Mouse (Mus musculus): ENCODE data around the gene Prmt1.

The Prmt1 gene

DNA sequence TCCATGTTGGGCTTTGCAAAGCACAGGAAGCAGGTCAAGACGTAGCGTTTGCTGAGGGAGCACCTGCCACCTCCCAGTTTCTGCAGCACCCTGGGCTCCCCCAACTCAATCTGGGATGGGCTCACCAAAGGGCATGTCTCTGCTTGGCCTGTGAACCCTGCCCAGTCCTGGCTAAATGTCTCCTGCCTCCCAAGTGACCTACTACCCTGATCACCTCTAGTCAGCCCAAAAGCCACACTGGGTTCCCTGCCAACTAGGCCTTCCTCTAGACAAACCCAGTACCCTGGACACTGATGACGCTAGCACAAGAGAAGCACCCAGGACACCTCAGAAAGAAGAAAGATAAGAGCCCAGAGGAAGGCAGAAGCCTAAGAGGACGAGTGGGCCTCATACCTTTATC lies 26.5 kb upstream of the Prmt1 start:
- peak; percentile 58 for DNase-seq (ENCODE audit: low spot score)

DNA sequence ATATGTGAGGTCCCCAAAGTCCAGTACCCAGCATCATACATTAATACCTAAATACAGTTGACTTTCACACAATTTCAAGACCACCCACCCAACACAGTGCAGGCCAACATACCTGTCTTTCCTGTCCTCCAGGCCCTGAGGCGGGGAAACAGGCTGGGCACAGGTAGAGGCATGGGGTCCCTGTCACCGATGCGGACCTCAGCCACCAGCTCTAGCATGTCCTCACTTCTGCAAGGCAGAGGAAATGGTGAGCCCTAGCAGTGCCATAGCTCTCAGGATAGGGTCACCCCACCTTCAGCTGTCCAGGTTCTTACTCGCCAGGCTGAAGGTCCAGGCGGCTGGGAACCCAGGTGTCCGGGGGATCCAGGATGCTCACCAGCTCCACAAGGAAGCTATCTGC lies 25.6 kb upstream of the Prmt1 start:
- DNase-seq (ENCODE audit: low spot score) = no peak

GRCm38 (mm10) chr7:45008411-45008810 lies 22.0 kb upstream of the Prmt1 start:
- DNase-seq (ENCODE audit: low spot score) = no peak

- DNase-seq (ENCODE audit: low spot score) = no peak
Observed at GRCm38 (mm10) chr7:45007846-45008245, 21.5 kb upstream of the Prmt1 start.

DNA sequence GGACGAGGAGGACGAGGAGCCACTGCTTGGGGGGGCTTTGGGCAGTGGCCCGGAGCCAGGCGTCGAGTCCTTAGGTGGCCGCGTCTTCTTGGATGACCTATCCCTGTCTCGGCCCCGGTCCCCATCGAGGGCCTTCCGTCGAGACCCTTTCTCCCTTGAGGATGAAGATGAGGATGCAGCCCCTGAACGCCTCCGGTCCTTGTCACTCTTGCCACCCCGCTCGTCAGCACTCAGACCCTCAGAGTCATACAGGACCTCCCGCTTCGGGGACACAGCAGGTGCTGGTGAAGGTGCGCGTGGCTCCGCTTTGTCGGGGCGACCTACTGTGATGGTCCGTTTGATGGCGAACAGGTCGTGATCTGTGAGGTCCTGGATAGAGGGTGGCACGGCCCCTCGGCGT lies 20.8 kb upstream of the Prmt1 start:
- DNase-seq (ENCODE audit: low spot score) = no peak

GRCm38 (mm10) chr7:45006503-45006902 lies 20.1 kb upstream of the Prmt1 start:
- DNase-seq (ENCODE audit: low spot score) = no peak

- DNase-seq (ENCODE audit: low spot score) = no peak
Observed at GRCm38 (mm10) chr7:45005321-45005992, 19.1 kb upstream of the Prmt1 start.

- DNase-seq (ENCODE audit: low spot score) = no peak
Observed at GRCm38 (mm10) chr7:45004546-45004945, 18.2 kb upstream of the Prmt1 start.

- DNase-seq (ENCODE audit: low spot score) = no peak
Observed at GRCm38 (mm10) chr7:45002440-45002839, 16.1 kb upstream of the Prmt1 start.

DNA sequence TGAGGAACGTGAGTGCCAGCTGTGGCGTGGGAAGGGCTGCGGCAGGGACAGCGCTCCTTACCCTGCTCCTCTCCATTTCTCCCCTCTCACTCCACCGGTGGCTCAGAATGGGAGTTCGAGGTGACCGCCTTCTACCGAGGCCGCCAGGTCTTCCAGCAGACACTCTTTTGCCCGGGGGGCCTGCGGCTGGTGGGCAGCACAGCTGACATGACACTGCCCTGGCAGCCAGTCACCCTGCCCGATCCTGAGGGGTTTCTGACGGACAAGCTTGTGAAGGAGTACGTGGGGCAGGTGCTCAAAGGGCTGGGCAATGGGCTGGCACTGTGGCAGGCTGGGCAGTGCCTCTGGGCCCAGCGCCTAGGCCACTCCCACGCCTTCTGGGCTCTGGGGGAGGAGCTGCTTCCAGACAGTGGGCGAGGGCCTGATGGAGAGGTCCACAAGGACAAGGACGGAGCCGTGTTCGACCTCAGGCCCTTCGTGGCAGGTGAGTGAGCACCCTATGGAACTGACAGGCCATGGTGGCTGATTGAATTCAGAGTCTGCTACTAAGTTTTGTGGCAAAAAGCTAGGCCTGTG lies 14.3 kb upstream of the Prmt1 start:
- DNase-seq (ENCODE audit: low spot score) = no peak

GRCm38 (mm10) chr7:44999753-45000152 lies 13.4 kb upstream of the Prmt1 start:
- no peak for DNase-seq (ENCODE audit: low spot score)

DNA sequence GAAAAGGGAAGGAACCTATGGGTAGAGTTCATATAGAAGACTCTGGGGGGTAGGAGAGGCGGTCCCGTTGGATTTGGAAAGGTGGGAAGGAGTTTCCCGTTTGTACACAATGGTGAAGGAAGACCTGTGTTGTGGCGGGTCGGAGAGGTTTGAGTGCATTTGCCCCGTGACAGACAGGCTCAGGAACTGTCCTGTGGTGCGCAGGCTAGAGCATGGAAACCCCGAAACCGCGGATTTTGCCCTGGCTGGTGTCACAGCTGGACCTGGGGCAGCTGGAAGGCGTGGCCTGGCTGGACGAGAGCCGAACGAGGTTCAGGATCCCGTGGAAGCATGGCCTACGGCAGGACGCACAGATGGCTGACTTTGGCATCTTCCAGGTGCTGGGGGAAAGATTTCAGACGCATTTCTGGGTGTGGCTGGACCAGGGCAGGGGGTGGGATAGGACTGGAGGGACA lies 12.2 kb upstream of the Prmt1 start, which contains the start of gene Bcl2l12:
Gene Bcl2l12 (minus strand): TSS at position 212 of the 455 bp plus-strand sequence.
- DNase-seq (ENCODE audit: low spot score) = peak; percentile 65

DNA sequence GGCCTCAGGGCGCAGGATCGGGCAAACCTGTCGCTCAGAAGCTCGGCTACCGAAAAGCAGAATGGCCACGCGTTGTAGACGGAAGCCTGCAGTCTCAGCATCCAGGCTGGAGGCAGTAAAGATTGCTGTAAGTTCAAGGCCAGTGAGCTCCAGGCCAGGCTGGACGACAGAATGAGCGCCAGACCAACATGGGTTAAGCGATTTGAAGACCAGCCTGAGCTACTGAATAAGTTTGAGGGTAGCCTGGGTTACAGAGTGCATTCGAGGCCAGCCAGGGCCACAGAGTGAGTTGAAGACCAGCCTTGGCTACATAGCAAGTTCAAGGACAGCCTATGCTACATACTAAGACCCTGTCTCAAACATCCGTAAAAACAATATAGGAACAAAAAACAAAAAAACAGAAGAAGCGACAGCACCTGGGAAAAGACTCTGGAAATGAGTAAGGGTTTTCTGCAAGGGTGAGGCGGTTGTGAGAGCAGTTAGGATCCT lies 11.6 kb upstream of the Prmt1 start:
- no peak for DNase-seq (ENCODE audit: low spot score)

DNA sequence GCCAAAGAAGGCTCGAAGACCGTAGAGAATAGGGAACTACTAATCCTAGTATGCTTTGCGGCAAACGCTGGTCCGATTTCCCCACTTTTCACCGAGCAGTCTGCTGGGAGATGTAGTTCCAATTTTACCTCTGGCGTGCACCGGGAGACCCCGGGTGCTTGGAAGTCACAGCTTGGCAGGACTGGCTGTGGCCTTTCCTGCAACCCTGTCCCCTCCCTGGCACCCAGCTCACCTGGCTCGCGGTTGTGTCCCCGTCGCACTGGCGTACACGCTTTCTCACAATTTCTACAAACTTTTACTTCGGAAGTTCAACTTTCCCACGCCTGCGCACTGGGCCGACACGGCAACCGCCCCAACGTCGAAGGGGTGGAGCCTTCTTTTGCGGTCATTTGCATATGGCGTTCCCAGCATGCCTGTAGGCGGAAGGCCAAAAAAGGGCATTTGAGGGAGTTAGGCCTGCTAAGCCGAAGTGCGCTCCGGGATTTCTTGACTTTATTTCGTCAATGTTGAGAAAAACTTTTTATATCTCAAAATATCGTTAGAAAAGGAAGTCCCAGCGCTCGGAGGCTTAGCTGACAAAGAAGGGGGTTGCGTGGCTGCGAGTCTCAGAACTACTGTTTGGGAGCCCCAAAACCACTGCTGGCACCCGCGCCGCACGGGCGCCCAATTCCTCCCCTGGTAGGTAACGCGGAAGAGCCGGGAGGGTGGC lies 11.0 kb upstream of the Prmt1 start, which contains the start of gene Irf3:
Gene Irf3 (plus strand): TSS at position 418 of the 709 bp plus-strand sequence.
- DNase-seq (ENCODE audit: low spot score) = peak; percentile 97

DNA sequence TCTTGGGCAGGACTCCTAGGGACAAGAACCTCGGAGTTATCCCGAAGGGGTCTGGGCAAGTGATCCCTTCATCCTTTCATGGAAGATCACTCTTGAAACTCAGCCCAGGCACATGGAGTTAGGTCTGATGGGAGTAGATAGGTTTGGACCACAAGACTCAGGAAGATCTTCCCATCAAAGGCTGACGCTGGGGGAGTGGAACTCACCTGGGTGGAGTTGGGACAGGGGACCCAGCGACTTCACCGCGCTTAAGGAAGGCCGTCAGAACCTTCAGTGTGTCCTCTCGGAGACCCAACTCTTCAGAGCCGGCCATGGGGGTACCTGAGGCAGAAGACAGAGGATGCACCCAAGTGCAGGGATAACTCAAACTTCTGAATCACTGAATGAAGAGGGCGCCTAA lies 10.3 kb upstream of the Prmt1 start:
- no peak for DNase-seq (ENCODE audit: low spot score)

GRCm38 (mm10) chr7:44986879-44987718 lies 731 bp upstream of the Prmt1 start:
- DNase-seq (ENCODE audit: low spot score) = no peak

DNA sequence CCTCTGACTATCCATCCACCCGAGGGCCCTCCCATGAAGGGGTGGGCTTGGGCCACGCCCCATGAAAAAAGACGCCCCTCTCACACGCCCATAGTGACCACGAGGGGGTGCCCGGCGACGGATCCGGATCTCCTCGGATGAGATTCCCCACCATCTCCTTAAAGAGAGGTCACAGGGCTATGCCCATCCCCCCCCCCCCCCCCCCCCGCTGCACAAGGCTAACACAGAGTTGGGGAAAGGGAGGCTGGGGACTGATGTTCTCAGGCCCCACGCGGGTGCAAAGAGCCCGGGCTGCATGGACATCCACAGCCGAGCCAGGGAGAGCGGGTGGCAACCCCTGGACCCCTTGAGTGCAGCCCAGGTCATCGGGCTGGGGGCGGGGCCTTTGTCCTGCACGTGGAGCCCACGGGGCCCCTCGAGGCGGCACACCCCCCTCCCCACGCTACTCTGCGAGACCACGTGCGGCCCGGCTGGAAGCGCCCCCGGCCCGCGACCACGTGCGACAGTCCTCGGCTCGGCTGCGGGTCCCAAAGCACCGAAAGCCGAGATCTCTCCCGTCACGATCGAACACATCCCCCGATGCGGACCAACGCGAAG lies 675 bp downstream of the Prmt1 start:
- DNase-seq (ENCODE audit: low spot score) = peak; percentile 47

DNA sequence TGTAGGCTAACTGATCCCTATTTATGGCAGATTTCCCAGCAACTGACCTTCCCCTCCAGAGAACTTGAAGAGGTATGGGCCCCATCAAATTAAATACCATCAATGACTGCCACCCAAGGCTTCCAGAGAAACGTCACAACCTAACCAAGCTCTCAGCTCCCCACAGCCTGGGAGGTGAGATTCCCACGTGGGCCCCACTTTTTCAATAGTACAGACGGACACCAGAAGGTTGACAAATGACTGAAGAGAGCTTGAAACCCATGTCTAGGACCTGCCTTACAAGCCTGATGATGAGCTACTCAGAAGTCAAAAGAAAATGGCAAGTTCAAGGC lies 1.6 kb downstream of the Prmt1 start:
- DNase-seq (ENCODE audit: low spot score) = no peak

GRCm38 (mm10) chr7:44983944-44984832 lies 2.2 kb downstream of the Prmt1 start:
- DNase-seq (ENCODE audit: low spot score) = no peak

DNA sequence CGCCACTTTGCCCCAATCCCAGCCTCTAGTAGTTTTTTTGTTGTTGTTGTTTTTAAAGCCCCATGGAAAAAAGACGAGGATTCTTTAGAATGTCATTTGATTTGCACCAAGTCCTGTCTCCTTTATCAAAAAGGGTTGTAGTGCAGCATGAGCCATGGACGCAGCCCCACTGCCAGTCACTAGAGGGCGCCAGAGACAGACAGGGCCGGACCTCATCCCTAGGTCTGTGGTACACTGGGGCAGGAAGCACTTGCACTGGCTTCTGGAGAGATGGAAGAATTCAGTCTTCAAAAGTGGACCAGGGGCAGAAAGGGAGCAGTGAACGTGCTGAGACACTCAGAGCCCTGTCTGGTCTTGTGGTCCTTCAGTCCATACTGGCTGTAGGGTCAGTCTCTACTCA lies 3.3 kb downstream of the Prmt1 start:
- DNase-seq (ENCODE audit: low spot score) = peak; percentile 82

GRCm38 (mm10) chr7:44981539-44981938 lies 4.8 kb downstream of the Prmt1 start:
- DNase-seq (ENCODE audit: low spot score) = no peak
